Mouse (Mus musculus) myocyte (in vitro differentiated cells): ENCODE data around the gene Morn1.

Experiments
- CEBPB ChIP-seq: IDR thresholded peaks from 2 replicates; pipeline ENCODE4 v1.6.1; 2011; ENCODE audit warnings: mild to moderate bottlenecking, moderate library complexity; ENCODE audit not compliant: poor library complexity, insufficient read depth, severe bottlenecking
- E2F4 ChIP-seq: IDR thresholded peaks from one replicate; pipeline ENCODE4 v1.6.1; 2011; ENCODE audit warnings: mild to moderate bottlenecking, control low read depth, moderate library complexity; ENCODE audit not compliant: insufficient read depth
- MAX ChIP-seq: IDR thresholded peaks from one replicate; pipeline ENCODE4 v1.6.1; 2011; ENCODE audit warnings: low read depth, mild to moderate bottlenecking, control low read depth
- MYOD1 ChIP-seq, 3 experiments: IDR thresholded peaks; one replicate each; pipeline ENCODE4 v1.6.1; 2011; ENCODE audit warnings: control low read depth in 2 of 3, low read depth in 2 of 3, mild to moderate bottlenecking in 2 of 3, moderate library complexity in 1 of 3; ENCODE audit not compliant: insufficient read length in 2 of 3, control insufficient read depth in 1 of 3
- MYOG ChIP-seq, 3 experiments: IDR thresholded peaks; one replicate each; pipeline ENCODE4 v1.6.1; 2011; ENCODE audit warnings: control low read depth in 2 of 3, low read depth in 2 of 3, mild to moderate bottlenecking in 2 of 3; ENCODE audit not compliant: insufficient read length in 2 of 3, control insufficient read depth in 1 of 3, insufficient read depth in 1 of 3
- POLR2A ChIP-seq: IDR thresholded peaks from one replicate; pipeline ENCODE4 v1.6.1; 2011; ENCODE audit warnings: low read depth, mild to moderate bottlenecking, control low read depth, moderate library complexity; ENCODE audit not compliant: insufficient read length
- POLR2AphosphoS2 ChIP-seq: IDR thresholded peaks from one replicate; pipeline ENCODE4 v1.6.1; 2011; ENCODE audit warnings: low read depth, control low read depth; ENCODE audit not compliant: insufficient read length
- REST ChIP-seq: IDR thresholded peaks from one replicate; pipeline ENCODE4 v1.6.1; 2011; ENCODE audit warnings: mild to moderate bottlenecking, control low read depth, moderate library complexity; ENCODE audit not compliant: insufficient read depth, insufficient read length
- SRF ChIP-seq: IDR thresholded peaks from one replicate; pipeline ENCODE4 v1.6.1; 2011; ENCODE audit warnings: low read depth; ENCODE audit not compliant: control insufficient read depth, insufficient read length
- TCF12 ChIP-seq: IDR thresholded peaks from one replicate; pipeline ENCODE4 v1.6.1; 2011; ENCODE audit warnings: mild to moderate bottlenecking, control low read depth; ENCODE audit not compliant: poor library complexity, insufficient read depth, severe bottlenecking
- TCF3 ChIP-seq: IDR thresholded peaks from one replicate; pipeline ENCODE4 v1.6.1; 2011; ENCODE audit warnings: low read depth, control low read depth; ENCODE audit not compliant: insufficient read length
- USF1 ChIP-seq: IDR thresholded peaks from one replicate; pipeline ENCODE4 v1.6.1; 2011; ENCODE audit warnings: low read depth, mild to moderate bottlenecking, control low read depth, moderate library complexity

GRCm38 (mm10) chr4:155190275-155190674 lies 103.9 kb downstream of the Morn1 start:
- TF ChIP-seq TCF12 (no peak), POLR2A (no peak), USF1 (no peak), CEBPB (no peak), MAX (no peak), E2F4 (no peak), POLR2AphosphoS2 (no peak), REST (no peak), SRF (no peak), MYOG (IDR thresholded peaks at IDR 0.05; ENCODE audit: control insufficient read depth in 1 of 3, insufficient read depth in 1 of 3, insufficient read length in 2 of 3, low read depth in 2 of 3) (no peak), TCF3 (no peak), MYOD1 (IDR thresholded peaks at IDR 0.05; ENCODE audit: control insufficient read depth in 1 of 3, insufficient read length in 2 of 3, low read depth in 2 of 3) (no peak)
